29 mouse cellular contexts compared by ENCODE assay signal in genomic region chr13:58960321-58960720, GRCm38 (mm10).
"Had no signal": no experiment of that assay in that cellular context is flagged by ENCODE, and none has a peak within 500 bp of the region (broad histone marks: within the 10 kb centered on the region; RNA-seq: fewer than 3 reads in every experiment).

No protein-coding gene starts in this region.

- H3K9me3 ChIP-seq: embryonic facial prominence, embryonic 10.5 days; embryonic facial prominence, embryonic 12.5 days; embryonic facial prominence, embryonic 13.5 days; embryonic facial prominence, embryonic 15.5 days; forebrain, embryonic 10.5 days; forebrain, embryonic 12.5 days; forebrain, embryonic 13.5 days; forebrain, embryonic 15.5 days had no signal

- DNase-seq: cerebellum, adult 2 months; cerebellum, adult 8-10 months; cerebellum, adult 9-10 months; cerebellum, adult 9-11 months; cerebellum, postnatal 10 days; cerebellum, postnatal 14 days; cerebellum, postnatal 25 days; cerebellum, postnatal 36 days; embryo, embryonic 11 days; forebrain, postnatal 0 days; gastrocnemius, adult 2 months; gastrocnemius, postnatal 10 days; gastrocnemius, postnatal 14 days; gastrocnemius, postnatal 25 days; gastrocnemius, postnatal 36 days; heart, adult 11 months; heart, adult 18-20 months; heart, adult 2 months had no signal

- H3K27ac ChIP-seq: embryonic facial prominence, embryonic 10.5 days; embryonic facial prominence, embryonic 12.5 days; embryonic facial prominence, embryonic 13.5 days; embryonic facial prominence, embryonic 15.5 days; forebrain, embryonic 10.5 days; forebrain, embryonic 12.5 days; forebrain, embryonic 13.5 days; forebrain, embryonic 15.5 days; gastrocnemius, adult 2 months; heart, adult 2 months had no signal

- H3K4me3 ChIP-seq: embryonic facial prominence, embryonic 10.5 days; embryonic facial prominence, embryonic 12.5 days; embryonic facial prominence, embryonic 13.5 days; embryonic facial prominence, embryonic 15.5 days; erythroblast, embryonic 14.5 days; forebrain, embryonic 10.5 days; forebrain, embryonic 12.5 days; forebrain, embryonic 13.5 days; forebrain, embryonic 15.5 days; gastrocnemius, adult 2 months; heart, adult 2 months had no signal

- H3K9ac ChIP-seq: embryonic facial prominence, embryonic 12.5 days; embryonic facial prominence, embryonic 13.5 days; embryonic facial prominence, embryonic 15.5 days; forebrain, embryonic 12.5 days; forebrain, embryonic 13.5 days; forebrain, embryonic 15.5 days; forebrain, postnatal 0 days had no signal

- H3K36me3 ChIP-seq: embryonic facial prominence, embryonic 10.5 days; embryonic facial prominence, embryonic 12.5 days; embryonic facial prominence, embryonic 13.5 days; embryonic facial prominence, embryonic 15.5 days; forebrain, embryonic 10.5 days; forebrain, embryonic 12.5 days; forebrain, embryonic 15.5 days had no signal

- ATAC-seq: forebrain, embryonic 13.5 days; forebrain, embryonic 14.5 days; forebrain, embryonic 15.5 days; forebrain, embryonic 16.5 days; forebrain, postnatal 0 days had no signal

- H3K4me2 ChIP-seq: embryonic facial prominence, embryonic 12.5 days; embryonic facial prominence, embryonic 13.5 days; embryonic facial prominence, embryonic 15.5 days; forebrain, embryonic 12.5 days; forebrain, embryonic 13.5 days; forebrain, embryonic 15.5 days had no signal

- H3K27me3 ChIP-seq: embryonic facial prominence, embryonic 12.5 days; embryonic facial prominence, embryonic 13.5 days; embryonic facial prominence, embryonic 15.5 days; forebrain, embryonic 13.5 days; forebrain, embryonic 15.5 days had no signal
